Mouse (Mus musculus): ENCODE measurements around the gene Ogfr. TPM values are rescaled to one million over a fixed set of nuclear protein-coding genes. Genes with fewer than 3 reads are reported as not detected.

Ogfr gene
- polyA plus RNA-seq, 1 experiment from 2014 or later, result 32.5 TPM

GRCm38 (mm10) chr2:180611882-180612281, 22.8 kb downstream of the Ogfr start:
- no peak for ATAC-seq
- H3K4me2 ChIP-seq (replicated peaks; ENCODE audit: low read depth), result no peak overlapping the region
- no peak for TF ChIP-seq CTCF (IDR thresholded peaks at IDR 0.05; ENCODE audit: low read depth)
- H3K4me1 ChIP-seq (replicated peaks; ENCODE audit: control insufficient read depth, insufficient read depth, low read length), result no peaks in the 10 kb centered on the region
- WGBS, result 72% methylated on average over 2 of the region's 2 CpGs
- H3K27me3 ChIP-seq (replicated peaks; ENCODE audit: control insufficient read depth, insufficient read depth, low read length), result no peaks in the 10 kb centered on the region
- no peak overlapping the region for H3K9ac ChIP-seq (ENCODE audit: low read depth, low read length)
- no peaks in the 10 kb centered on the region for H3K36me3 ChIP-seq (ENCODE audit: control insufficient read depth, insufficient read depth)
- no peaks in the 10 kb centered on the region for H3K9me3 ChIP-seq (ENCODE audit: control insufficient read depth)
- H3K4me3 ChIP-seq (ENCODE audit: low read depth, low read length), result no peak overlapping the region
- H3K27ac ChIP-seq (ENCODE audit: low read depth, low read length), result no peak overlapping the region

GRCm38 (mm10) chr2:180641576-180642554, 52.8 kb downstream of the Ogfr start:
- H3K27ac ChIP-seq (ENCODE audit: low read depth, low read length), result no peak overlapping the region
- peaks cover 40% of the 10 kb centered on the region for H3K27me3 ChIP-seq (replicated peaks; ENCODE audit: control insufficient read depth, insufficient read depth, low read length)
- TF ChIP-seq CTCF (IDR thresholded peaks at IDR 0.05; ENCODE audit: low read depth), result no peak
- peak overlapping the region; percentile 27 for H3K4me3 ChIP-seq (ENCODE audit: low read depth, low read length)
- H3K4me1 ChIP-seq (replicated peaks; ENCODE audit: control insufficient read depth, insufficient read depth, low read length), result no peaks in the 10 kb centered on the region
- WGBS, result 4% methylated on average over 89 of the region's 112 CpGs
- peaks cover 12% of the 10 kb centered on the region for H3K9me3 ChIP-seq (ENCODE audit: control insufficient read depth)
- peak; percentile 57 for ATAC-seq
- H3K36me3 ChIP-seq (ENCODE audit: control insufficient read depth, insufficient read depth), result no peaks in the 10 kb centered on the region
- peak overlapping the region; percentile 53 for H3K4me2 ChIP-seq (replicated peaks; ENCODE audit: low read depth)
- H3K9ac ChIP-seq (ENCODE audit: low read depth, low read length), result no peak overlapping the region

GRCm38 (mm10) chr2:180642555-180643260, 53.7 kb downstream of the Ogfr start, which contains the start of gene Tcfl5:
Gene Tcfl5, minus strand, starts transcription at chr2:180642708.
- no peak within 1 kb of the TSS for H3K27ac ChIP-seq (ENCODE audit: low read depth, low read length)
- 8% methylated on average over 44 of the region's 56 CpGs for WGBS
- peaks cover 12% of the 10 kb centered on the region for H3K9me3 ChIP-seq (ENCODE audit: control insufficient read depth)
- no peaks in the 10 kb centered on the region for H3K36me3 ChIP-seq (ENCODE audit: control insufficient read depth, insufficient read depth)
- peaks cover 40% of the 10 kb centered on the region for H3K27me3 ChIP-seq (replicated peaks; ENCODE audit: control insufficient read depth, insufficient read depth, low read length)
- H3K4me2 ChIP-seq (replicated peaks; ENCODE audit: low read depth), result peak within 1 kb of the TSS; percentile 53
- H3K9ac ChIP-seq (ENCODE audit: low read depth, low read length), result no peak within 1 kb of the TSS
- TF ChIP-seq CTCF (IDR thresholded peaks at IDR 0.05; ENCODE audit: low read depth), result no peak
- ATAC-seq, result no peak
- H3K4me3 ChIP-seq (ENCODE audit: low read depth, low read length), result peak within 1 kb of the TSS; percentile 27
- H3K4me1 ChIP-seq (replicated peaks; ENCODE audit: control insufficient read depth, insufficient read depth, low read length), result no peaks in the 10 kb centered on the region

- H3K27ac ChIP-seq (ENCODE audit: low read depth, low read length), result no peak overlapping the region
- no peaks in the 10 kb centered on the region for H3K4me1 ChIP-seq (replicated peaks; ENCODE audit: control insufficient read depth, insufficient read depth, low read length)
- H3K9me3 ChIP-seq (ENCODE audit: control insufficient read depth), result peaks cover 12% of the 10 kb centered on the region
- H3K27me3 ChIP-seq (replicated peaks; ENCODE audit: control insufficient read depth, insufficient read depth, low read length), result peaks cover 40% of the 10 kb centered on the region
- H3K36me3 ChIP-seq (ENCODE audit: control insufficient read depth, insufficient read depth), result no peaks in the 10 kb centered on the region
- TF ChIP-seq CTCF (IDR thresholded peaks at IDR 0.05; ENCODE audit: low read depth), result no peak
- no peak overlapping the region for H3K9ac ChIP-seq (ENCODE audit: low read depth, low read length)
- H3K4me2 ChIP-seq (replicated peaks; ENCODE audit: low read depth), result no peak overlapping the region
- H3K4me3 ChIP-seq (ENCODE audit: low read depth, low read length), result no peak overlapping the region
- ATAC-seq, result no peak
These were observed 54.6 kb downstream of the Ogfr start for GRCm38 (mm10) chr2:180643626-180644025.

Other genes starting within 250 kb of the Ogfr start
- gene Slco4a1, start 133.0 kb upstream of the Ogfr start, polyA plus RNA-seq (2015; fragmentation: Nextera tagmentation; extraction: Ambion mirVana), result 0.47 and 0.76 TPM in 2 replicates
- 0.67 and 0.74 TPM in 2 replicates for gene Ntsr1, start 89.3 kb upstream of the Ogfr start, polyA plus RNA-seq (2015; fragmentation: Nextera tagmentation; extraction: Ambion mirVana)
- gene Mrgbp, start 7.9 kb upstream of the Ogfr start, polyA plus RNA-seq (2015; fragmentation: Nextera tagmentation; extraction: Ambion mirVana), result 10.7 and 10.8 TPM in 2 replicates
- 1.1 and 1.3 TPM in 2 replicates for gene Col9a3, start 8.5 kb downstream of the Ogfr start, polyA plus RNA-seq (2015; fragmentation: Nextera tagmentation; extraction: Ambion mirVana)
- gene Tcfl5, start 53.5 kb downstream of the Ogfr start, polyA plus RNA-seq (2015; fragmentation: Nextera tagmentation; extraction: Ambion mirVana), result 0.07 TPM in 2 replicates
- gene Dido1, start 120.8 kb downstream of the Ogfr start, polyA plus RNA-seq (2015; fragmentation: Nextera tagmentation; extraction: Ambion mirVana), result 7.8 and 9.3 TPM in 2 replicates
- gene Gid8, start 120.9 kb downstream of the Ogfr start, polyA plus RNA-seq (2015; fragmentation: Nextera tagmentation; extraction: Ambion mirVana), result 36.6 and 38.0 TPM in 2 replicates
- gene Slc17a9, start 136.0 kb downstream of the Ogfr start, polyA plus RNA-seq (2015; fragmentation: Nextera tagmentation; extraction: Ambion mirVana), result 2.3 and 3.1 TPM in 2 replicates
- not detected in 2 replicates for gene Bhlhe23, start 187.7 kb downstream of the Ogfr start, polyA plus RNA-seq (2015; fragmentation: Nextera tagmentation; extraction: Ambion mirVana)

Data from intestine, postnatal 0 days (tissue).